Mouse (Mus musculus) retina, postnatal 7 days (tissue): ENCODE measurements around the gene Tyk2.

Experiments used
- DNase-seq: peaks from one replicate; pipeline ENCODE4 v3.0.0-alpha.2; 2012; ENCODE audit warnings: low read depth, low spot score

Tyk2 gene

GRCm38 (mm10) chr9:21149654-21150419 lies 18.8 kb upstream of the Tyk2 start, which contains the start of gene Cdc37:
Gene Cdc37 (minus strand): TSS chr9:21149982.
- peak; percentile 89 for DNase-seq

GRCm38 (mm10) chr9:21149077-21149653 lies 18.1 kb upstream of the Tyk2 start:
- no peak for DNase-seq

GRCm38 (mm10) chr9:21148427-21148826 lies 17.4 kb upstream of the Tyk2 start:
- no peak for DNase-seq

GRCm38 (mm10) chr9:21146722-21147121 lies 15.7 kb upstream of the Tyk2 start:
- DNase-seq, result no peak

GRCm38 (mm10) chr9:21145431-21145830 lies 14.4 kb upstream of the Tyk2 start:
- DNase-seq, result no peak

GRCm38 (mm10) chr9:21144361-21144760 lies 13.3 kb upstream of the Tyk2 start:
- DNase-seq, result no peak

GRCm38 (mm10) chr9:21141922-21142321 lies 10.9 kb upstream of the Tyk2 start:
- DNase-seq, result no peak

- no peak for DNase-seq
Observed at GRCm38 (mm10) chr9:21138386-21138785, 7.3 kb upstream of the Tyk2 start.

GRCm38 (mm10) chr9:21137229-21137628 lies 6.2 kb upstream of the Tyk2 start:
- DNase-seq, result peak; percentile 55

- DNase-seq, result no peak
Observed at GRCm38 (mm10) chr9:21136401-21136800, 5.4 kb upstream of the Tyk2 start.

- DNase-seq, result no peak
Observed at GRCm38 (mm10) chr9:21135941-21136381, 4.9 kb upstream of the Tyk2 start.

- no peak for DNase-seq
Observed at GRCm38 (mm10) chr9:21135329-21135890, 4.4 kb upstream of the Tyk2 start.

GRCm38 (mm10) chr9:21134595-21135328 lies 3.7 kb upstream of the Tyk2 start:
- no peak for DNase-seq

- DNase-seq, result no peak
Observed at GRCm38 (mm10) chr9:21133064-21133707, 2.1 kb upstream of the Tyk2 start.

- no peak for DNase-seq
Observed at GRCm38 (mm10) chr9:21132102-21132775, 1.2 kb upstream of the Tyk2 start.

GRCm38 (mm10) chr9:21126259-21126627 lies 4.8 kb downstream of the Tyk2 start:
- no peak for DNase-seq

- no peak for DNase-seq
Observed at GRCm38 (mm10) chr9:21125502-21126258, 5.4 kb downstream of the Tyk2 start.

- DNase-seq, result no peak
Observed at GRCm38 (mm10) chr9:21124837-21125236, 6.2 kb downstream of the Tyk2 start.

GRCm38 (mm10) chr9:21121483-21121882 lies 9.6 kb downstream of the Tyk2 start:
- no peak for DNase-seq

GRCm38 (mm10) chr9:21117073-21117472 lies 14.0 kb downstream of the Tyk2 start:
- DNase-seq, result no peak
